Mouse (Mus musculus): ENCODE measurements at regions not wholly inside any gene's neighbourhood (a gene's known extent, or its start where the extent isn't known, plus 50 kb on each side); places are given as distances from the start of the nearest gene placed in this dataset.

GRCm38 (mm10) chr4:89524260-89525200 is 154.7 kb upstream of the Dmrta1 start:
- peaks cover 13% of the 10 kb centered on the region for H3K4me1 ChIP-seq (replicated peaks)
- no peaks in the 10 kb centered on the region for H3K36me3 ChIP-seq (replicated peaks)
- H3K9ac ChIP-seq: no peak overlapping the region
- H3K27me3 ChIP-seq: peaks cover 39% of the 10 kb centered on the region
- H3K9me3 ChIP-seq (replicated peaks): no peaks in the 10 kb centered on the region
- WGBS (ENCODE audit: insufficient replicate concordance): 2% methylated on average over 40 of the region's 40 CpGs
- peak overlapping the region; percentile 55 for H3K4me3 ChIP-seq (replicated peaks)
- peak overlapping the region; percentile 74 for H3K4me2 ChIP-seq
- ATAC-seq (ENCODE audit: insufficient read depth): peak; percentile 51; the same call in 1 of the 2 replicates
- no peak overlapping the region for H3K27ac ChIP-seq (replicated peaks)

GRCm38 (mm10) chr4:89523423-89524259 is 155.6 kb upstream of the Dmrta1 start:
- WGBS (ENCODE audit: insufficient replicate concordance): 6% methylated on average over 10 of the region's 10 CpGs
- H3K27ac ChIP-seq (replicated peaks): no peak overlapping the region
- H3K9ac ChIP-seq: no peak overlapping the region
- peaks cover 13% of the 10 kb centered on the region for H3K4me1 ChIP-seq (replicated peaks)
- no peak for ATAC-seq (ENCODE audit: insufficient read depth)
- H3K36me3 ChIP-seq (replicated peaks): no peaks in the 10 kb centered on the region
- peak overlapping the region; percentile 74 for H3K4me2 ChIP-seq
- H3K9me3 ChIP-seq (replicated peaks): no peaks in the 10 kb centered on the region
- peaks cover 35% of the 10 kb centered on the region for H3K27me3 ChIP-seq
- H3K4me3 ChIP-seq (replicated peaks): peak overlapping the region; percentile 55; the same call in 1 of the 2 replicates

- no peaks in the 10 kb centered on the region for H3K36me3 ChIP-seq (replicated peaks)
- H3K27me3 ChIP-seq: peaks cover 8% of the 10 kb centered on the region; the same call in 1 of the 2 replicates
- no peak overlapping the region for H3K27ac ChIP-seq (replicated peaks)
- no peak for ATAC-seq (ENCODE audit: insufficient read depth)
- no peak overlapping the region for H3K4me3 ChIP-seq (replicated peaks)
- no peak overlapping the region for H3K9ac ChIP-seq
- H3K4me1 ChIP-seq (replicated peaks): no peaks in the 10 kb centered on the region
- no peak overlapping the region for H3K4me2 ChIP-seq
- H3K9me3 ChIP-seq (replicated peaks): no peaks in the 10 kb centered on the region
- 56% methylated on average over 3 of the region's 3 CpGs for WGBS (ENCODE audit: insufficient replicate concordance)
Observed at GRCm38 (mm10) chr4:89518027-89518426, 161.2 kb upstream of the Dmrta1 start.

GRCm38 (mm10) chr4:89515823-89516411 is 163.3 kb upstream of the Dmrta1 start:
- no peak for ATAC-seq (ENCODE audit: insufficient read depth)
- Histone ChIP-seq H3K9ac (no peak overlapping the region), H3K4me1 (replicated peaks) (peaks cover 7% of the 10 kb centered on the region), H3K36me3 (replicated peaks) (no peaks in the 10 kb centered on the region), H3K27ac (replicated peaks) (no peak overlapping the region), H3K4me2 (no peak overlapping the region), H3K9me3 (replicated peaks) (no peaks in the 10 kb centered on the region), H3K27me3 (0 out of 2 replicates have a peak, but pooled peaks cover 5% of the 10 kb centered on the region), H3K4me3 (replicated peaks) (no peak overlapping the region)
- 26% methylated on average over 7 of the region's 7 CpGs for WGBS (ENCODE audit: insufficient replicate concordance)

- no peaks in the 10 kb centered on the region for H3K36me3 ChIP-seq (replicated peaks)
- ATAC-seq (ENCODE audit: insufficient read depth): no peak
- no peak overlapping the region for H3K4me2 ChIP-seq
- 40% methylated on average over 7 of the region's 7 CpGs for WGBS (ENCODE audit: insufficient replicate concordance)
- H3K9me3 ChIP-seq (replicated peaks): no peaks in the 10 kb centered on the region
- peaks cover 13% of the 10 kb centered on the region for H3K4me1 ChIP-seq (replicated peaks)
- no peak overlapping the region for H3K9ac ChIP-seq
- H3K4me3 ChIP-seq (replicated peaks): no peak overlapping the region
- 0 out of 2 replicates have a peak, but pooled peaks cover 5% of the 10 kb centered on the region for H3K27me3 ChIP-seq
- no peak overlapping the region for H3K27ac ChIP-seq (replicated peaks)
Observed at GRCm38 (mm10) chr4:89514981-89515380, 164.3 kb upstream of the Dmrta1 start.

GRCm38 (mm10) chr4:89510593-89510992 is 168.6 kb upstream of the Dmrta1 start:
- Histone ChIP-seq H3K4me1 (replicated peaks) (peaks cover 26% of the 10 kb centered on the region), H3K9ac (no peak overlapping the region), H3K9me3 (replicated peaks) (no peaks in the 10 kb centered on the region), H3K4me3 (replicated peaks) (no peak overlapping the region), H3K36me3 (replicated peaks) (no peaks in the 10 kb centered on the region), H3K4me2 (peak overlapping the region; percentile 23), H3K27me3 (no peaks in the 10 kb centered on the region), H3K27ac (replicated peaks) (peak overlapping the region; percentile 71)
- no peak for ATAC-seq (ENCODE audit: insufficient read depth)
- 63% methylated on average over 5 of the region's 5 CpGs for WGBS (ENCODE audit: insufficient replicate concordance)

GRCm38 (mm10) chr4:89509655-89510391 is 169.4 kb upstream of the Dmrta1 start:
- no peak overlapping the region for H3K9ac ChIP-seq
- ATAC-seq (ENCODE audit: insufficient read depth): peak; percentile 93
- peaks cover 26% of the 10 kb centered on the region for H3K4me1 ChIP-seq (replicated peaks)
- H3K27ac ChIP-seq (replicated peaks): peak overlapping the region; percentile 71
- H3K9me3 ChIP-seq (replicated peaks): no peaks in the 10 kb centered on the region
- 40% methylated on average over 13 of the region's 13 CpGs for WGBS (ENCODE audit: insufficient replicate concordance)
- H3K4me3 ChIP-seq (replicated peaks): no peak overlapping the region
- H3K27me3 ChIP-seq: no peaks in the 10 kb centered on the region
- no peaks in the 10 kb centered on the region for H3K36me3 ChIP-seq (replicated peaks)
- peak overlapping the region; percentile 23 for H3K4me2 ChIP-seq

GRCm38 (mm10) chr4:89508103-89508763 is 171.0 kb upstream of the Dmrta1 start:
- H3K9ac ChIP-seq: no peak overlapping the region
- H3K4me2 ChIP-seq: no peak overlapping the region
- no peaks in the 10 kb centered on the region for H3K36me3 ChIP-seq (replicated peaks)
- no peak overlapping the region for H3K27ac ChIP-seq (replicated peaks)
- H3K4me1 ChIP-seq (replicated peaks): peaks cover 26% of the 10 kb centered on the region
- no peak for ATAC-seq (ENCODE audit: insufficient read depth)
- H3K9me3 ChIP-seq (replicated peaks): no peaks in the 10 kb centered on the region
- WGBS (ENCODE audit: insufficient replicate concordance): 38% methylated on average over 6 of the region's 6 CpGs
- H3K4me3 ChIP-seq (replicated peaks): no peak overlapping the region
- no peaks in the 10 kb centered on the region for H3K27me3 ChIP-seq

- H3K4me1 ChIP-seq (replicated peaks): peaks cover 19% of the 10 kb centered on the region
- WGBS (ENCODE audit: insufficient replicate concordance): 28% methylated on average over 6 of the region's 6 CpGs
- no peaks in the 10 kb centered on the region for H3K9me3 ChIP-seq (replicated peaks)
- no peaks in the 10 kb centered on the region for H3K27me3 ChIP-seq
- H3K4me3 ChIP-seq (replicated peaks): no peak overlapping the region
- H3K27ac ChIP-seq (replicated peaks): no peak overlapping the region
- H3K36me3 ChIP-seq (replicated peaks): no peaks in the 10 kb centered on the region
- H3K4me2 ChIP-seq: no peak overlapping the region
- H3K9ac ChIP-seq: no peak overlapping the region
- no peak for ATAC-seq (ENCODE audit: insufficient read depth)
Observed at GRCm38 (mm10) chr4:89505368-89505819, 173.8 kb upstream of the Dmrta1 start.

GRCm38 (mm10) chr4:89500232-89500631 is 179.0 kb upstream of the Dmrta1 start:
- no peak overlapping the region for H3K4me3 ChIP-seq (replicated peaks)
- H3K9me3 ChIP-seq (replicated peaks): no peaks in the 10 kb centered on the region
- no peak; the same call in 1 of the 2 replicates for ATAC-seq (ENCODE audit: insufficient read depth)
- H3K27ac ChIP-seq (replicated peaks): no peak overlapping the region
- H3K9ac ChIP-seq: no peak overlapping the region
- peaks cover 8% of the 10 kb centered on the region for H3K4me1 ChIP-seq (replicated peaks)
- H3K27me3 ChIP-seq: no peaks in the 10 kb centered on the region
- H3K36me3 ChIP-seq (replicated peaks): no peaks in the 10 kb centered on the region
- 22% methylated on average over 4 of the region's 4 CpGs for WGBS (ENCODE audit: insufficient replicate concordance)
- H3K4me2 ChIP-seq: no peak overlapping the region
